Mouse (Mus musculus) embryonic facial prominence, embryonic 11.5 days (tissue): ENCODE results near the gene Tnxb. TPM values are rescaled to one million over a fixed set of nuclear protein-coding genes. Genes with fewer than 3 reads are reported as not detected.

Source experiments
- ATAC-seq: fragments of 200-750 bp; cut with Nextera tagmentation; replicated peaks from 2 replicates; pipeline ENCODE4 v1.8.0; 2017; ENCODE audit warnings: low read depth; ENCODE audit not compliant: insufficient number of reproducible peaks, low FRiP score, low TSS enrichment
- DNase-seq: peaks from one replicate; pipeline ENCODE4 v3.0.0-alpha.2; 2015; ENCODE audit warnings: low spot score
- H3K27ac ChIP-seq: fragments of 300-500 bp; sonication (generic); replicated peaks from 2 replicates; pipeline ENCODE4 v1.5.1; 2014; ENCODE audit warnings: mild to moderate bottlenecking, low read depth, low read length, control low read depth
- H3K27me3 ChIP-seq: fragments of 300-500 bp; sonication (generic); 2 replicates; pipeline ENCODE4 v1.6.1; 2014; ENCODE audit warnings: mild to moderate bottlenecking, low read length, moderate library complexity, mixed read lengths; ENCODE audit not compliant: control insufficient read depth, insufficient read depth
- H3K36me3 ChIP-seq: fragments of 300-500 bp; sonication (generic); replicated peaks from 2 replicates; pipeline ENCODE4 v1.6.1; 2014; ENCODE audit warnings: low read depth, mild to moderate bottlenecking, low read length, moderate library complexity, mixed read lengths; ENCODE audit not compliant: control insufficient read depth, insufficient read depth
- H3K4me1 ChIP-seq: fragments of 300-500 bp; sonication (generic); 2 replicates; pipeline ENCODE4 v1.6.1; 2014; ENCODE audit warnings: low read length, mixed read lengths; ENCODE audit not compliant: control insufficient read depth, insufficient read depth
- H3K4me2 ChIP-seq: fragments of 300-500 bp; sonication (generic); 2 replicates; pipeline ENCODE4 v1.6.1; 2014; ENCODE audit warnings: low read depth, mild to moderate bottlenecking, control low read depth, low read length, moderate library complexity
- H3K4me3 ChIP-seq: fragments of 300-500 bp; sonication (generic); 2 replicates; pipeline ENCODE4 v1.5.1; 2014; ENCODE audit warnings: low read depth, low read length, control low read depth
- H3K9ac ChIP-seq: fragments of 300-500 bp; sonication (generic); replicated peaks from 2 replicates; pipeline ENCODE4 v1.6.1; 2014; ENCODE audit warnings: mild to moderate bottlenecking, control low read depth, low read length
- H3K9me3 ChIP-seq: fragments of 300-500 bp; sonication (generic); replicated peaks from 2 replicates; pipeline ENCODE4 v1.6.1; 2016; ENCODE audit warnings: mild to moderate bottlenecking, low read length, inconsistent platforms, mixed read lengths; ENCODE audit not compliant: control insufficient read depth
- WGBS: fragments of 180-500 bp; shearing (Covaris S2); extraction: QIAGEN DNeasy Blood & Tissue Kit; methylation state at CpG from one replicate; pipeline ENCODE4 v1.1.7; 2014; 5-methylcytosine and 5-hydroxymethylcytosine counted together
- polyA plus RNA-seq: library from polyadenylated mRNA; unstranded; fragments of >200 nt; fragmentation: Nextera tagmentation; extraction: Ambion mirVana; gene quantifications from 2 replicates; pipeline ENCODE4 v1.2.1, GENCODE M21; 2014

Tnxb gene
- polyA plus RNA-seq, 1 experiment from 2014 or later: not detected

DNA sequence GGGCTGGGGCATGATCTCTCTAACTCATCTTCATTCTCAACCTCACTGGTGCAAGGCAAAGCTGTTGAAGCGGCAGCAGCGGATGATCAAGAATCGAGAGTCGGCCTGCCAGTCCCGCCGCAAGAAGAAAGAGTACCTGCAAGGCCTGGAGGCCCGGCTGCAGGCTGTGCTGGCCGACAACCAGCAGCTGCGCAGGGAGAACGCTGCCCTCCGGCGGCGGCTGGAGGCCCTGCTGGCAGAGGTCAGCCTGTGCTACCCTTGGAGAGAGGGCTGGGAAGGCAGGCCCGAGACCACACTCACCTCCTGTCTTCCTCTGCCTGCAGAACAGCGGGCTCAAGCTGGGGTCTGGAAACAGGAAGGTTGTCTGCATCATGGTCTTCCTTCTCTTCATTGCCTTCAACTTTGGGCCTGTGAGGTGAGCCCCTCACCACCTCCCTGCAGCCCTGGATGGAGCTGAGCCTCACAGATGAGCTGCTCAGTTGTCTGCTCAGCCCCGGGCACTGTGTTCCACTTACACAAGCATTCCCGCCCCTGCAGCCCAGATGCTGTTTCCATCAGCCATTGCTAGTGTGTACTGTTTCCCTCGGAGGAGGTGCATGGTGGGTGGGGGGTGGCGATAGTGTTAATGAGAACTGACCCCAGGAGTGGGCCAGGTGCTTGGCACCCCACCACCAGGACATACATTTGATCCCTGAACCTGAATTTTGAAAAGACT is 18.7 kb upstream of the Tnxb start:
- 48% methylated on average over 19 of the region's 19 CpGs for WGBS
- Histone ChIP-seq H3K4me1 (peaks cover 5% of the 10 kb centered on the region; the same call in 1 of the 2 replicates), H3K27ac (no peak overlapping the region), H3K4me2 (no peak overlapping the region), H3K27me3 (no peaks in the 10 kb centered on the region), H3K4me3 (no peak overlapping the region), H3K9me3 (no peaks in the 10 kb centered on the region), H3K36me3 (peaks cover 10% of the 10 kb centered on the region), H3K9ac (no peak overlapping the region)
- no peak for ATAC-seq
- DNase-seq: peak; percentile 38

GRCm38 (mm10) chr17:34652546-34652945 is 17.8 kb upstream of the Tnxb start:
- H3K4me1 ChIP-seq: peaks cover 5% of the 10 kb centered on the region; the same call in 1 of the 2 replicates
- no peak overlapping the region for H3K27ac ChIP-seq
- ATAC-seq: no peak
- H3K9ac ChIP-seq: no peak overlapping the region
- H3K27me3 ChIP-seq: no peaks in the 10 kb centered on the region
- H3K9me3 ChIP-seq: no peaks in the 10 kb centered on the region
- peaks cover 10% of the 10 kb centered on the region for H3K36me3 ChIP-seq
- H3K4me3 ChIP-seq: no peak overlapping the region
- H3K4me2 ChIP-seq: no peak overlapping the region
- WGBS: 91% methylated on average over 10 of the region's 10 CpGs
- DNase-seq: no peak

DNA sequence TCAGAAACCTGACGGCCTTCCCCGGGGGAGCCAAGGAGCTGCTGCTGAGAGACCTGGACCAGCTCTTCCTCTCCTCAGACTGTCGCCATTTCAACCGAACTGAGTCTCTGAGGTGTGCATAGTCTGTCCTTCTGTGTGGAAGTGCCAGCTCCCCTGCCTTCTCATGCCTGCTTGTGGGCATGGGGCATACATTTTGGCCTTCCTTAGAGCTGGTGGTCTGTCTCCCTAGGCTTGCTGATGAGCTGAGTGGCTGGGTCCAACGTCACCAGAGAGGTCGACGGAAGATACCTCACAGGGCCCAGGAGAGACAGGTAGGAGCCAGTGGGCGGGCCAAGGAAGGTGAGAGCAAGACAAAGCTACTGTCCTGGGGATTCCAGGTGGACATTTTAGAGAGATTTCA is 17.4 kb upstream of the Tnxb start:
- WGBS: 95% methylated on average over 8 of the region's 8 CpGs
- Histone ChIP-seq H3K9ac (no peak overlapping the region), H3K4me2 (no peak overlapping the region), H3K27ac (no peak overlapping the region), H3K36me3 (peaks cover 10% of the 10 kb centered on the region), H3K4me3 (no peak overlapping the region), H3K9me3 (no peaks in the 10 kb centered on the region), H3K27me3 (no peaks in the 10 kb centered on the region), H3K4me1 (peaks cover 3% of the 10 kb centered on the region; the same call in 1 of the 2 replicates)
- DNase-seq (no peak), ATAC-seq (no peak)

DNA sequence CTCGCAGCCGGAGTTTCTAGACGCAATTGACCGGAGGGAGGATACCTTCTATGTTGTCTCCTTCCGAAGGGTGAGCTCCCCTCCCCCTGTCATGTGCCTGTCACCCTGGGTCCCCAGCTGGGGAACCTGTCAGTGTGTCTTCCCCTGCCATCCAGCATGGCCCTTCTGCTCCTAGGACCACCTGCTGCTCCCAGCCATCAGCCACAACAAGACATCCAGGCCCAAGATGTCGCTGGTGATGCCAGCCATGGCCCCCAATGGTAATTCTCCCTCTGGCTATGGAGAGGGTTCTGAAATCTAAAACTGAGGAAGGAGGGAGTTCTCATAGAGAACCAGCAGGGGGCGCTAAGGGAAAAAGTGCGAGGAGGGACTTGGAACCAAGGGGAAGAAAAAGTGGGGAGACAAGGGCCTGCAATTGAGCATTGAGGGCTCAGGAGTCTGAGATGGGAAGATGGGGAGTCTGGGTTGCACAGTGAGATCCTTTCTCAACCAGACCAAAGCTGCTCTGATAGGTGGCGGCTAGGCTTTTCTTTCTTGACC is 16.5 kb upstream of the Tnxb start:
- 65% methylated on average over 9 of the region's 9 CpGs for WGBS
- ATAC-seq (no peak), DNase-seq (peak; percentile 75)
- H3K9ac ChIP-seq: no peak overlapping the region
- H3K27me3 ChIP-seq: no peaks in the 10 kb centered on the region
- H3K27ac ChIP-seq: no peak overlapping the region
- no peaks in the 10 kb centered on the region for H3K4me1 ChIP-seq
- no peak overlapping the region for H3K4me3 ChIP-seq
- H3K4me2 ChIP-seq: no peak overlapping the region
- no peaks in the 10 kb centered on the region for H3K9me3 ChIP-seq
- H3K36me3 ChIP-seq: peaks cover 10% of the 10 kb centered on the region

- no peak for ATAC-seq
- DNase-seq: no peak
- Histone ChIP-seq H3K36me3 (peaks cover 10% of the 10 kb centered on the region), H3K9me3 (no peaks in the 10 kb centered on the region), H3K9ac (no peak overlapping the region), H3K4me2 (no peak overlapping the region), H3K4me1 (no peaks in the 10 kb centered on the region), H3K4me3 (no peak overlapping the region), H3K27ac (no peak overlapping the region), H3K27me3 (0 out of 2 replicates have a peak, but pooled peaks cover 2% of the 10 kb centered on the region)
- 96% methylated on average over 13 of the region's 13 CpGs for WGBS
Measured at GRCm38 (mm10) chr17:34654392-34654791, 15.9 kb upstream of the Tnxb start.

- H3K9ac ChIP-seq: no peak overlapping the region
- H3K4me1 ChIP-seq: no peaks in the 10 kb centered on the region
- H3K27ac ChIP-seq: no peak overlapping the region
- H3K4me2 ChIP-seq: no peak overlapping the region
- WGBS: 89% methylated on average over 7 of the region's 7 CpGs
- peaks cover 10% of the 10 kb centered on the region for H3K36me3 ChIP-seq
- H3K9me3 ChIP-seq: no peaks in the 10 kb centered on the region
- no peak overlapping the region for H3K4me3 ChIP-seq
- DNase-seq (no peak), ATAC-seq (no peak)
- H3K27me3 ChIP-seq: peaks cover 2% of the 10 kb centered on the region
Measured at GRCm38 (mm10) chr17:34655160-34655559, 15.2 kb upstream of the Tnxb start.

- Histone ChIP-seq H3K27me3 (peaks cover 7% of the 10 kb centered on the region), H3K9me3 (no peaks in the 10 kb centered on the region), H3K36me3 (peaks cover 10% of the 10 kb centered on the region), H3K4me1 (no peaks in the 10 kb centered on the region; the same call in 1 of the 2 replicates), H3K4me3 (no peak overlapping the region), H3K9ac (no peak overlapping the region), H3K4me2 (no peak overlapping the region), H3K27ac (no peak overlapping the region)
- DNase-seq: no peak
- 57% methylated on average over 4 of the region's 4 CpGs for WGBS
- ATAC-seq: no peak
Measured at GRCm38 (mm10) chr17:34655581-34655991, 14.7 kb upstream of the Tnxb start.

DNA sequence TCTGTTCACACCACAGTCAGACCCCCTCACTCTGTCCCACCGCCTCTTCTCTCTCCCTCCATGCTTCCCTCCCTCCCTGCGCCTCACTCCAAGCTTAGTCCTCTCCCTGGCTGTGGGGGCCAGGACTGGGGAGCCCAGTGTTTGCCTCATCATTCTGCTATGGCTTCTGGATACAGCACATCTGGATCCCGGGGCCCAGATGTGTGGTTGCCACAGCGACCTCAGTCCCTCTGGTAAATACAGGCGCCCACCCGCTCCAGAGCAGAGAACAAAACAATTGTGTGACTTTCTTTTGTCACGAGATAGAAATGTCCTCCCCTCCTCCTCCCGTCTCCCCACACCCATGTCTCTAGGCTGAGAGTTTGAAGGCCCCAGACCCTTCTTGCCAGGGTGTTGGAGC is 13.7 kb upstream of the Tnxb start:
- DNase-seq (no peak), ATAC-seq (no peak)
- H3K36me3 ChIP-seq: peaks cover 6% of the 10 kb centered on the region
- no peak overlapping the region for H3K27ac ChIP-seq
- no peak overlapping the region for H3K9ac ChIP-seq
- H3K4me1 ChIP-seq: no peaks in the 10 kb centered on the region; the same call in 1 of the 2 replicates
- no peak overlapping the region for H3K4me2 ChIP-seq
- H3K9me3 ChIP-seq: no peaks in the 10 kb centered on the region
- H3K27me3 ChIP-seq: peaks cover 11% of the 10 kb centered on the region
- no peak overlapping the region for H3K4me3 ChIP-seq
- 57% methylated on average over 8 of the region's 8 CpGs for WGBS
